Mouse (Mus musculus): ENCODE data around the gene Gm30737. TPM values are rescaled to one million over a fixed set of nuclear protein-coding genes. Genes with fewer than 3 reads are reported as not detected.

Gene Gm30737
- polyA plus RNA-seq (2017; shearing (Covaris generic)): not detected

GRCm38 (mm10) chrY:14400410-14400809 lies at the start of gene Gm30737:
TSS of gene Gm30737 (plus strand) at chrY:14400710.

Data from inflammation-experienced regulatory T-cells (primary cell).